Mouse (Mus musculus) ES-E14 (cell line): ENCODE results near the gene Nanos1.

Experiments
- CHD2 ChIP-seq: IDR thresholded peaks from 2 replicates; pipeline ENCODE4 v1.6.1; 2014; ENCODE audit warnings: mild to moderate bottlenecking, low read depth, low read length, inconsistent platforms
- HCFC1 ChIP-seq: IDR thresholded peaks from 2 replicates; pipeline ENCODE4 v1.6.1; 2012; ENCODE audit warnings: low read length, inconsistent platforms, borderline replicate concordance; ENCODE audit not compliant: insufficient read depth
- MAFK ChIP-seq: IDR thresholded peaks from 2 replicates; pipeline ENCODE4 v1.6.1; 2014; ENCODE audit warnings: mild to moderate bottlenecking, low read depth, low read length, inconsistent platforms; ENCODE audit not compliant: insufficient read depth
- ZC3H11A ChIP-seq: IDR thresholded peaks from 2 replicates; pipeline ENCODE4 v1.6.1; 2012; ENCODE audit warnings: low read depth, mild to moderate bottlenecking, inconsistent platforms, low read length, borderline replicate concordance
- ZNF384 ChIP-seq: IDR thresholded peaks from 2 replicates; pipeline ENCODE4 v1.6.1; 2012; ENCODE audit warnings: low read depth, low read length, inconsistent platforms

DNA sequence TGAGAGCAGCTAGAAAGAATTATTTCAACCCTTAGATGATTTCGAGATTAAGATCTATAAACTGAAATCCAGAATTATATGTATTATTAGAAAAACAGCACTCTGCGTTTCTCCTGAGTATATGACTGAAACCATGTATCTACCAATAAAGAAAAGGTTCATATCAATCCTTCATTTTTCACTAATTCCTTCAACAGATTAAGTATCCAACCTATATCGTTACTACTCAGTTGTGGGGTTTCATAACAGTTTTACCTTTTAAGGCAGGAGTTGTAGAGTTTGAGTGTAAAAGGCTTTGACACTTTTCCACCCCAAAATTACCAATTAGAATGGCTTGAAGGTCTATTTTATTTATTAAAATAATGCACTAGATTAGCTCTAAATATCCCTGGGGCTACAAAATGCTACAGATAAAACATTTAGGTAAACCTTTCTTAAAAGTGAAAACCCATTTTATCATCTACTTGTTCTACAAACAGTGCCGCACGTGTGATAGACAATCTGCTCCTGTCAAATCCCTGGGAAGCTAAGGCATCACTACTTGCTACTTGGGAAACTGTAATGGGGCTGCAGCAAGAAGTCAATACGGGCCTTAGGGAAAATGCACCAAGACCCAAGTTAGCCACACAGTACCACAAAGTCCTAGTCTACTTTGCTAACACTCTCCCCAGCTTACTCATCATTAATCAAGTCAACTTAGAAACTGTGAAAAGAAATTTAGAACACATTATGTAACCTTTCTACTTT, 32.6 kb downstream of the Nanos1 start:
- TF ChIP-seq ZC3H11A (no peak), HCFC1 (no peak), ZNF384 (no peak), MAFK (no peak), CHD2 (no peak)
